Mouse (Mus musculus): ENCODE data around the gene Olfr15. TPM values are rescaled to one million over a fixed set of nuclear protein-coding genes. Genes with fewer than 3 reads are reported as not detected.

The Olfr15 gene
- not detected for polyA plus RNA-seq (2017; shearing (Covaris generic))

DNA sequence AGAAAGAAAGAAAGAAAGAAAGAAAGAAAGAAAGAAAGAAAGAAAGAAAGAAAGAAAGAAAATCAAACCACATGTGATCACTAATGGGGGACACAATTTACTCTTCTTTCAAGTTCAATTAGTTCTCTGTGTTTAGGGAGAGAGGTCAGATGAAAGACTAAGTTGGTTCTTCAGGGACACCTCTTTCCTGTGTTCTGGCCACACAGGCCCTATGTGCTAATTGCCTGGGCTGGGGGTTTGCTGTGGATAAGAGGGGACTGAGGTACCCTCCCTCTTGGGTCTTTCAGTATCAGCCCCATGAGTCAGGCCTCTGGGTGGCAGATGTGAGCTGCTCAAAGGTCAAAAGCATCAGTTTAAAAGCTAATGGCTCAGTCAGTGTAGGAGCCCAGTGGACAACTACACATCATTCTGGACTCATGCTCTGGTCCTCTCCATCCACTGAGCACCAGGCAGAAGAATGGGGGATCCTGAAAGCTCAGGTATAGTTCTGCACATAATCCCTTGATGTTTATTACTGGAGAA lies at the start of gene Olfr15:
Gene Olfr15 (plus strand): TSS at position 291 of the 522 bp plus-strand sequence.

DNA sequence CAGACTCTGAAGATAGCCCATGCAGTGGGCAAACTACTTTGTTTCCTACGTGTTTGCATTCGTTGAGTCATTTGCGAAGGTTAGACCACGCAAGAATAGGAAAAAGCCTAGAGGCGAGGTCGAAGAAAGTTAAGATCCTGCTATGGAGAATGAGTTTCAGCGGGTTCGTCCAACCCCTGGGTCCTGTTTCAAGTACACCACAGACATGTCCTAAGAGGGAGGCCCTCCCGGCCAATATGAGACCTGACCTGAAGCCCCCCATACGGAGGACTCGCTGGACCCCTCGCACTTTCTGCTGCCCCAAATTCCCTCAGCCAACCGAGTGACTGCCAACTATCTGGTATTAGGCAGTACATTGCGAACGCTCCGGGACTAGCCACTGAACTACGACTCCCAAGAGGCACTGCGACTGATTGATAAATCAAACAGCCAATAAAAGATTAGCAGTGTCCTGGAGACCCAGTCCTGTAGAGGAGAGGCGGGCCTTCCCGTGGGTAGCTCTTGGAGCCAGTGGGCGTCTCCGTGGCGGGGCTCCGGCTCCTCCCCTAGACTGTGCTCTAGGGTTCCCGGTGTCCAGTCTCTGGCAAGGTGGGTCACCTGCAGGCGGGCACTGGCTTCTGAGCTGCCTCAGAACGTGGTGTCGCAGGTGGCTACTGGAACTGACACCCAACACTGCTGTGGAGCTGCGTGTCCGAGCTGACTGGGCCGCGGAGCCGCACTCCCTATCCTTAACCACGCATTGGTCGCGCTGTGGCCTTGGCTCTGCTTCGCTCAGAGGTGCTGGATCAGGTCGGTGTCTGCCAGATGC lies 16.2 kb downstream of the Olfr15 start, which contains the start of gene Zfp174:
Gene Zfp174 (plus strand): TSS at position 558 of the 808 bp plus-strand sequence.

DNA sequence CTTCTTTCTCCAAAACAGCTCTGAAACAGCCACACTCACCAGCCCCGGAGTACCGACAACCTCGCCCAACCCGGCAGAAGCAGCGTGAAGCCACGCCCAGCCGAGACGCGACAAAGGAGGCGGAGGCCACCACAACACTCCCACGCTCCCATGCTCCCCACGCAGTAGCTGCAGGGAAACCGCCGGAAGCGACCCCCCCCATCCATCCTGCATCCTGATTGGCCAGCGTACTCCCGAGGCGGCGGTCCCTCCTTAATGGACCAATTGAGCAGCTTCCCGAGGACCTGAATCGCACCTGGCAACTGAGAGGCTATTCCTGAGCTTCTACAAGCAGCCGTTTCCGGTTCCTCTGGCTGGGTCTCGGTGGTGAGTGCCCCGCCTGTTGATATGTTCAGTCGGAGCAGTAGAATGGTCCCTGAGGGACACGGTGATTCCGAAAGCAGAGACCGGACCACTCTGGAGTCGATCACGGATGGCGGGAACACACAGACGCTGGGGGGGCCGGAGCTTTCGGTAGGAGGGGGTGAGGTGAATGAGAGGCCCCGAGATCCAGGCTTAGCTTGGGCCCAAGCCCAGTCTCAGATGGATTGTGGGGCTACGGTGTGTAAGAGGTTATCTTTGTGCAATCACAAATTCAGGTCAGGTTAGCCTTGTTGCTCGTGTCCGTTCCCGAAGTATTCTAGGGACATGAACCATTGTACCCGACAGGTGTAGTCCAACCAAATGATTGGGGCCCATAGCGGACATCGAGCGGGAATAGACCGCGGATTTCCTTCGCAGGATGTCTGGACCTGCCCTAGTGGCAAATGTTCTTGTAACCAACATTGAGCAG lies 41.8 kb downstream of the Olfr15 start, which contains the start of gene Naa60:
Gene Naa60 (plus strand): TSS at position 160 of the 832 bp plus-strand sequence.

DNA sequence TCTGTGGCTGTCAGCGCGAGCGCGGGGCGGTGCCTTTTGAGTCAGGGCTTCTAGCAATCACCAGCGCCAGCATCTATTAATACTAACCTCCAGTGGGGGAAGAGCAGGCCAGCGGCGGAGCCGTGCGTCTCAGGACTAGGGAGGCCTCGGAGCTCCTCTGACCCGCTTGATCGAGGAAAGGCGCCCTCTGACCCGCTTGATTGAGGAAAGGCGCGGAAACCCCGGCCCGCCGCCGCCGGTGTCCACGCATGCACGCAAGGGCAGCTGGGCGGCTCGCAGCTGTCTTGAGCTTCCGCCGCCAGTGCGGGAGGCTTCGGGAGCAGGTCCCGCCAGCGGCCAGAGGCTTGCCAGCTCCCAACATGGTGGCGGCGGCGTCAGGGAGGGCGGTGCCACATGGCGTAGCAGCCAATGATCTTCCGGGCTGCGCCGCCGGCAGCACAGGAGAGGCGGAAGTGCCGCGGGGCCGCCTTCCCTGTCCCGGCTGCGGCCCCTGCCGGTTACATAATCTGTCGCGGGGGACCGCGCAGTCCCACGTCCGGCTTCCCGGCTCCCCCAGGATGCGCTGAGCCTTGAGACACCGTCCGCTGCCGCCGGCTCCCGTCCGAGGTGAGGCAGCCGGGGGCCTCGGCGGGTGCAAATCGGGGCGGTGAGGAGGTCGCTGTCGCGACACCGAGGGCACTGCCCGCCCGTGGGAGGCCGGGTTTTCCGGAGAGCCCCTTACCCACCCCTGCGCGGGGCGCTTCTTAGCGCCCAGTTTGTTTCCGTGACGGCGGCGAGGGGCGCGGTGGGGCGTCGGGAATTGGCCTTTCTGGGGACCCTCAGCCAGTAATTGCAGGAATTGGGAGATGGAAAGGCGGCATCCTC lies 53.8 kb downstream of the Olfr15 start, which contains the start of the genes Zfp597 and Gm20695:
Gene Zfp597 (minus strand): TSS at position 361 of the 864 bp plus-strand sequence.
Gene Gm20695 (plus strand): TSS at position 448 of the 864 bp plus-strand sequence.

Other genes starting within 250 kb of the Olfr15 start
- gene Olfr161, start 239.8 kb upstream of the Olfr15 start, polyA plus RNA-seq (2017; shearing (Covaris generic)) = 0.04 TPM
- gene Mefv, start 112.8 kb upstream of the Olfr15 start, polyA plus RNA-seq (2017; shearing (Covaris generic)) = not detected
- gene Zfp263, start 86.8 kb upstream of the Olfr15 start, polyA plus RNA-seq (2017; shearing (Covaris generic)) = 65.1 TPM
- 0.84 TPM for gene Zfp174, start 16.4 kb downstream of the Olfr15 start, polyA plus RNA-seq (2017; shearing (Covaris generic))
- 140 TPM for gene Naa60, start 41.5 kb downstream of the Olfr15 start, polyA plus RNA-seq (2017; shearing (Covaris generic))
- 15.1 TPM for gene Zfp597, start 53.7 kb downstream of the Olfr15 start, polyA plus RNA-seq (2017; shearing (Covaris generic))
- not detected for gene Gm20695, start 53.8 kb downstream of the Olfr15 start, polyA plus RNA-seq (2017; shearing (Covaris generic))
- gene 1700037C18Rik, start 77.8 kb downstream of the Olfr15 start, polyA plus RNA-seq (2017; shearing (Covaris generic)) = 10.6 TPM
- gene Cluap1, start 77.9 kb downstream of the Olfr15 start, polyA plus RNA-seq (2017; shearing (Covaris generic)) = 37.5 TPM
- gene Nlrc3, start 145.8 kb downstream of the Olfr15 start, polyA plus RNA-seq (2017; shearing (Covaris generic)) = 93.6 TPM
- gene Slx4, start 172.9 kb downstream of the Olfr15 start, polyA plus RNA-seq (2017; shearing (Covaris generic)) = 44.9 TPM
- gene Dnase1, start 206.1 kb downstream of the Olfr15 start, polyA plus RNA-seq (2017; shearing (Covaris generic)) = 4.9 TPM
- 74.7 TPM for gene Trap1, start 246.9 kb downstream of the Olfr15 start, polyA plus RNA-seq (2017; shearing (Covaris generic))

Data from activated CD4-positive, CD25-positive, alpha-beta regulatory T cell, adult 9 weeks (primary cell).